Mouse (Mus musculus) frontal cortex, adult (tissue): ENCODE measurements at regions not wholly inside any gene's neighbourhood (a gene's known extent, or its start where the extent isn't known, plus 50 kb on each side); places are given as distances from the start of the nearest gene placed in this dataset.

ENCODE experiments used
- ATAC-seq: cut with Nextera tagmentation; 2 replicates; pipeline ENCODE4 v1.9.2; 2017; ENCODE audit warnings: mild to moderate bottlenecking, moderate library complexity, mixed read lengths; ENCODE audit not compliant: low TSS enrichment

GRCm38 (mm10) chr11:31531416-31531815, 140.3 kb downstream of the Bod1 start:
- no peak for ATAC-seq

DNA sequence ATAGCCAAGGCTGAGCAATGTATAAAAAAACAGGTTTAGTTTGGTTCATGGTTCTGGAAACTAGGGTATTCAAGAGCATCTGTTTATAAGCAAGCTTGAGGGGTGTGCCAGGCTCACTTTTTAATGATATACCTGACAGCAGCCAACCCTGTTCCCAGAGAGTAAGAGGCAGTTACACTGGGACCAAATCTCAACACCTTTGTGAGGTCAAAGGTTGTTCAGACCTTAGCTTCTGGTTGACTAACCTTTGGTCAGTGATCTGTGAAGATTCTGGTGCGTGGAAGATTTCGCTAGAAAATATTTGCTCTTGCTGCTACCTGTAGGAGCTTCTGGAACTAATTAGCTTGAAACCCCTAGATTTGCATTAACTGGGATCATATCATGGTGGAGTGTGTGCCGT, 140.8 kb downstream of the Bod1 start:
- no peak for ATAC-seq

DNA sequence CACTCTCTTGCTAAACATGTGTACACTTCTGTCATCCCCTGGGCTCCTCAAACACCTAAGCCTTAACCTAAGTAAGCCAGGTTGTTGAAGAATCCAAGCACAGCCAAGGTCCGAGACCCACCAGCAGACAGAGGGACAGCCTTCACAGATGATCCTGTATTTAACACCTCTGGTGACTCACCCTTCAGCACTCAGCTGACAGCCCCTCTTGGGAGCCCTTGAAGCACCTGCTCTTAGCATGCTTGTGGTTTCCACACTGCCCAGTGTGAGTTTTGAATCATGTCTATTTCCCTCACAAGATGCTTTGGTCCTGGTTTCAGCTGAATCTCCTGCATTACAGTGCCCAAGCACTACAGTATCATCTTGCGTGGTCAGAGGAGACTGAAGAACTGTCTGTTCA, 142.0 kb downstream of the Bod1 start:
- no peak for ATAC-seq

DNA sequence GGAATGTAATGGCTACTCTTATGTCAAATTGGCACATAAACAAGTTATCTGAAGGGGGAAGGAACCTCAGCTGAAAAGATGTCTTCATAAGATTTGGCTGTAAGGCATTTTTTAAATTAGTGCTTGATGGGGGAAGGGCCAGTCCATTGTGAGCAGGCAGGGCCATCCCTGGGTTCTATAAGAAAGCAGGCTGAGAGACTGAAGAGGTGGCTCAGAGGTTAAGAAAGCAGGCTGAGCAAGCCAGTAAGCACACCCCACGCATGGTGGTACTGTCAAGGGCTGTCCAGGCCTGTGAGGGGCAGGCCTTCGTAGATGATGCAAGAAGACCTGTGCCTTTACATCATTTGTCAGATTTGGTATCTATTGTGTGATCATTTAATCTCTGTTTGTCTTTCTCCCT, 147.0 kb downstream of the Bod1 start:
- no peak for ATAC-seq

DNA sequence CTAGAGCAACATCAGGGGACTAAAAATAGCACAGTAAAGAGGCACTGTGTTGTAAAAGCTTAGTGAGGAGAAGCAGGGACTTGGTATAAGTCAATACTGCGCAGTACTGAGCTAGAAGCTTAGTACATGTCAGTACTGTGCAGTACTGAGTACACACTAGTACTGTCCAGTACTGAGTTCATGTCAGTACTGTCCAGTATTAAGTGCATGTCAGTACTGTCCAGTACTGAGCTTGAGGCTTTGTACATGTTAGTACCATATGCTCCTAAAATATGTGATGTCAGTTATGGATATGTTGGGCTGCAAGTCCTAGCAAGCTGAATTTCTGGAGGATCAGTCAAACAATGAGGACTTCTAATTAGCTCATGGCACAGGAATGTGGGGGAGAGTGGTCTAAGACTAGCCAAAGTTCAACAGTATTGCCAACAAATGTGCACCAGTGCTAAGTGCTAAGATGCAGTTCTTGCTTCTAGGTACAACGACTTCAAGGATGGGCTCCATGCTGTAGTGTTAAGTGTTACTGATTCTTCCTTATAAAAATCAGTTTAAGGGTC, 147.5 kb downstream of the Bod1 start:
- ATAC-seq: peak; percentile 34; the same call in 1 of the 2 replicates

- no peak for ATAC-seq
These were observed 149.6 kb downstream of the Bod1 start for GRCm38 (mm10) chr11:31522127-31522526.

- ATAC-seq: no peak
These were observed 150.8 kb downstream of the Bod1 start for GRCm38 (mm10) chr11:31520909-31521308.

GRCm38 (mm10) chr11:31503239-31503916, 133.5 kb upstream of the Stc2 start:
- ATAC-seq: no peak

DNA sequence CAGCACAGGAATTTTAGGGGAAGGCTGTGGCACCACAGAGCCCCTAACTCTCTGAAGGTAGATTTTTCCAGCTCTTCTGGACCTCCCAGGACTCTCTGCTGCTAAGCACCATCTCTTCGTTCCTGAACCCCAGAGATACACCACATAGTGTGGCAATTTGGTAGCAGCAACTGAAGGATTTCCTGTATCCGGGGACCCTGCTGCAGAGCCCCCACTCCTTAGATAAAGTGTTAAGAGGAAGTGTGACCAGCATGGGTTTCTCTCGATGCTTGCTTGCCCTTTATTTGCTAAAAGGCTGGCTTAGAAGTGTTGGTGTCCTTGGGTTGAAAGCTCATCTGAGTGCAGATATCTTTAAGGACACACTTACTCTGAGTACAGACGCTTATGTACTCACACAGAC, 115.6 kb upstream of the Stc2 start:
- no peak for ATAC-seq

DNA sequence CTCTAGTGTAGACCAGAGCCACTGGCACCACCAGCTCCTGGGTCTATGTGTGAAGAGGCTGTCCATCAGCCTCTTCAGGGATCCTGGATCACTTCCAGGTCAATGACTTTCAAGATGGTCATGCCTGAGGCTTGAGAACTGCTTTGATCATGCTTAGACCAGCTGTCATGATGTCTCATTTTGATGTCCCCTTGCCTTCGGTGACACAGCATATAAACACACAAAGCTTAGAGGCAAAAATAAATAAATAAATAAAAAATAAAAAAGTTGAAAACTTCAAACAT, 111.1 kb upstream of the Stc2 start:
- ATAC-seq: no peak

DNA sequence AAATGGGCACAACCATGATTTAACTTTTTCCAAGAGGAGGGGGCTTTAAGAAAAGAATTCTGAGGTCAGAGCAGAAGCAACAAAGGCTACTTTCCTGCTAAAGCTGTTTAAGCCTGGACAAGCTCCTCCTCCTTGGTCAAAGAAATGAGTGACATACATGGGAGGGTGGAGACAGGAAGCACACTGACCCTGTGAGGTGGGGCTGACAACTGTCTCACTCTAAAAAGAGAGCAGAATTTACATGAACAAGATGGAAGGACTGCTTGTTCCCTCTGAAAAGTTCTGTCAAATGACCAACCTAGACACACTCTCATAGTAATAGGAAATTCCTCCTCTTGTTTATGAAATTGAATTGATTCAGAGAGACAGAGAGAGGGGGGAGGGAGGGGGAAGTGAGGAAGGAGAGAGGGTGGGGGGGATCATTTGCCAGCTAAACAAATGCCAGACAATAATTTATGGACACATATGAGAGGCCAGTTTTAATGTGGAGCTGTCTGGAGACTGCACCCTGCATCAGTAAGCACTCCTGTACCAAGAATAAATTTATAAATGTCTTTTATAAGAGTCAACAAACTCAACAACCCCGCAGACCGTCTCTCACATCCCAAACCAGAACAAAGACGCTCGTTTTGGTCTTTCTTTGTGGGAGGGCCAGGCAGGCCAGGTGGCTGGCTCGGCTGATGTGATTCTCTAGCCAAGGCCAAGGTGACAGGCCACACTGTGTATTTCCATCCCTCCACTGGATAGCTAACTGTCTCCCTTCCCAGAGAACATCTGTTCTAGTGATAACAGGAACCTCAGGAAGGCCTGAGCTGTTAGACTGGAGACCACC, 110.6 kb upstream of the Stc2 start:
- ATAC-seq: no peak

DNA sequence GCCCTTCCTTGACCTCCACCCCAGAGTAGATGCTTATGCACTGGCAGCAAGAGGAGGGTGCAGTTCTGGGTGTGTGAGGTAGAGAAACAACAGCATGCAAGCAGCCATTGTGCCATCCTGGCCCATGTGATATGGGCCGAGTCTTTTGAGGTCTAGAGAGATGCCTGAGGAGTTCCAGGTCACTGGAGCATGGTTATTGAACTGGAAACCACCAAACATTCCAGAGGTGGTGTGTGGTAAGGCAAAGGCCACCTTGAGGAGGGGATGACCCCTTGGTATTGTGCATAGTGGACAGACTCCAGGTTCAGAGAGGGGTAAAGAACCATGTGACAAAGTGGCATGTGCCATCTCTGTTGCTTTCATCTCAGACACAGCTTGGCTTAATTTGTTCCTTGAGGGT, 107.9 kb upstream of the Stc2 start:
- no peak for ATAC-seq

DNA sequence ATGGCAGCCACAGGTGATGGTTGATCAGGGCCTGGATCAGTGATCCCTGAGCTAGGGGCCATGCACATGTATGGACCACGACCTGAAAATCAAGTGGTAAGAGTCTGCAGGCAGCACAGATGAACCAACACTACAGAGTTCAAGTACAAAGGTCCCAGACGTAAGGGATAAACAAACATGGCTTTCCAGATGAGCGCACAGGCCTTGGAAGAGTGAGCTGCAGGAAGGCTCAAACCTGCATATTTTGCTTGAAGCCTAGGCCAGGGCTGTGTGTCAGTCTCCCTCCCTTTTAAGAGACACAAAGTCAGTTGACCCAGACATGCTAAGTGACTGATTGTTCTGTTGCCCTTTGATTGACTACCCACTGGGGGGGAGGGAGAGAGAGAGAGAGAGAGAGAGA, 107.2 kb upstream of the Stc2 start:
- ATAC-seq: no peak

GRCm38 (mm10) chr11:31473017-31473416, 103.1 kb upstream of the Stc2 start:
- no peak for ATAC-seq

- ATAC-seq: no peak
These were observed 101.0 kb upstream of the Stc2 start for GRCm38 (mm10) chr11:31470681-31471414.

- no peak for ATAC-seq
These were observed 95.0 kb upstream of the Stc2 start for GRCm38 (mm10) chr11:31464844-31465243.

- ATAC-seq: no peak
These were observed 92.6 kb upstream of the Stc2 start for GRCm38 (mm10) chr11:31462440-31462839.

- ATAC-seq: no peak
These were observed 92.0 kb upstream of the Stc2 start for GRCm38 (mm10) chr11:31461824-31462223.

GRCm38 (mm10) chr11:31461348-31461747, 91.5 kb upstream of the Stc2 start:
- no peak for ATAC-seq

DNA sequence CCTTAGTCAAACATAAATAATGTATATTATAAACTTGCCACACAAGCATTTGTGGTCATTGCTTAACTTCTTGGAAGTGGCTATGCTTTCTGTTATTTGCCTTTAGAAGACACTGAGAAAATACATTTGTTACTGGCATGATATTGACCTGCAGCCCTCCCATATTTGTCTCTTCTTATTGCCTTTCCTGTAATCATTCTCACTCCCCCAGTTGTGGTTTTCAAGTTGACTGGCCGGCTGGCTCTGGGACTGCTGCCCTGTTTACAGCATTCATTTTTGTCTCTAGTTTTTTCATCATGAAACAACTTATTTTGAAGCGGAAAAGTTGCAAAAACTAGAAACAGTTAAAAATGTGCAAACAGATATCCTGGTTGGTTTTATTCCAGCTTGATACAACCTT, 57.5 kb upstream of the Stc2 start:
- ATAC-seq: no peak
